Mouse (Mus musculus): ENCODE measurements around the gene Tnni1.

GRCm38 (mm10) chr1:135771573-135771970 lies 7.7 kb upstream of the Tnni1 start:
- TF ChIP-seq POLR2A (IDR thresholded peaks at IDR 0.05; ENCODE audit: borderline replicate concordance, extremely low read depth, insufficient read depth, insufficient read length, poor library complexity, severe bottlenecking): no peak
- no peak for TF ChIP-seq CTCF (IDR thresholded peaks at IDR 0.05; ENCODE audit: borderline replicate concordance, extremely low read depth, insufficient read depth, insufficient read length)

All from brain, embryonic 14.5 days (tissue).